Mouse (Mus musculus): Measurements from ENCODE around the gene Bckdha.

GRCm38 (mm10) chr7:25679971-25680370 lies 21.2 kb upstream of the Bckdha start:
- TF ChIP-seq POLR2A (IDR thresholded peaks at IDR 0.05; ENCODE audit: low read depth, low read length) = no peak
- no peak for TF ChIP-seq CTCF (IDR thresholded peaks at IDR 0.05; ENCODE audit: extremely low read depth, insufficient read depth, insufficient read length, insufficient replicate concordance)

All from spleen, adult 2 months (tissue).